Mouse (Mus musculus): ENCODE measurements around the gene Aldh1a1.

The Aldh1a1 gene

DNA sequence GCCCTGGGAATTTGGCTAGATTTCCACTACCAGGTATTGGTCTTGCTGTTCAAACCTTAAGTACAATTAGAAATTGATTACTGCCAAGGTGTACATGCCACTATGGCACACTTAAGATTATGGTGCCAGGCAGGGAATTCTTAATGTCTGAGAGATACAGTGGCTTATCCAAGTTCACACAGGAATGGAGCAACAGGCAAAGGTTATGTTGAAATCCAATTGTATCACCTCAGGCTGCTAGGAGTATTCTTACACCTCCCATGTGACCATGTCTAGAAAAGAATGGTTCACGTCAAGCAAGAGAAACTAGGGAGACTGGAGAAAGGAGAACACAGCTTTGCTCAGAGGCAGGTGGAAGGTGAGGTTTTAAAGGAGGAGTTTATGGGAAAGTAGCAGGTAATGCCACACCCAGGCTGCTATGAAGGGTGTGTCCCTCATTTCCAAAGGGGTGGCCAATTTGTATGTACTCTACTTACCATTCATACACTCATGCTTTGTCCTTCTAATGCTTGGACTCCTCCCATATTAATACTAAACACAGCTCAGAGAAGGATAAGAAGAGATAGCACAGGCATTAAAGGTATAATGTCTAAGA is 160.7 kb downstream of the Aldh1a1 start:
- DNase-seq (ENCODE audit: low read depth, low spot score) = no peak

DNA sequence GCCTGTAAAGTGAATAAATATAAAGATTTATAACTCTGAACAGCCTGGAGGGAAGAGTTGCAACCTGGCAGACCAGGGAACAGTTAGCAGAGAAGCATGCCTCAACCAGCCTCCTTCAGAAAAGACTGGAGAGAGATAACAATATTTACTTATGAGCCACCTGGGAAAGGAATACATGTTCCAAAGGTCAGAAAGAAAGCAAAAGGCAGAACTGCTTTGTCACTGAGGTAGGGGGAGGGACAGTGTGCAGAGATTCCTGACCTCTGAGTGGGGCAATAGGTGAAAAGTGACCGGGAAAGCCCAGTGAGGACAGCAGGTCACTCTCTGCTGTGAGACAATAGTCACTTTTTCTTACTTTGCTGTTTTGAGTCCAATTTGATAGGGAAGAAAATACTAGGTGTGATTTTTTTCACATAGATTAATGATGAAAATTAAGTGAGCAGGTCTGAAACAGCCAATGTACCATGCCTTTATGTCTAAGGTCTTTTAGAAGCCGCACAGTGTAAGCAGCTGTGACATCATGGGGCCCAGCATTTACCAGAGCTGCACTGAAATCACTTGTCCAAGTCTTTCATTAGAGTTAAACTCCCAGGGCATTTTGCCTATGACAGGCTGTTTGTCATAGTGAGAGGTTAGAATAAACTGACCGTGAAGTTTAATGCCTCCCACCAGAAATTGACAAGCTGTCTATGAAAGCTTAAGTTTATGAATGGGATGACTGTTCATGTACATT is 161.8 kb downstream of the Aldh1a1 start:
- DNase-seq (ENCODE audit: low read depth, low spot score) = no peak

DNA sequence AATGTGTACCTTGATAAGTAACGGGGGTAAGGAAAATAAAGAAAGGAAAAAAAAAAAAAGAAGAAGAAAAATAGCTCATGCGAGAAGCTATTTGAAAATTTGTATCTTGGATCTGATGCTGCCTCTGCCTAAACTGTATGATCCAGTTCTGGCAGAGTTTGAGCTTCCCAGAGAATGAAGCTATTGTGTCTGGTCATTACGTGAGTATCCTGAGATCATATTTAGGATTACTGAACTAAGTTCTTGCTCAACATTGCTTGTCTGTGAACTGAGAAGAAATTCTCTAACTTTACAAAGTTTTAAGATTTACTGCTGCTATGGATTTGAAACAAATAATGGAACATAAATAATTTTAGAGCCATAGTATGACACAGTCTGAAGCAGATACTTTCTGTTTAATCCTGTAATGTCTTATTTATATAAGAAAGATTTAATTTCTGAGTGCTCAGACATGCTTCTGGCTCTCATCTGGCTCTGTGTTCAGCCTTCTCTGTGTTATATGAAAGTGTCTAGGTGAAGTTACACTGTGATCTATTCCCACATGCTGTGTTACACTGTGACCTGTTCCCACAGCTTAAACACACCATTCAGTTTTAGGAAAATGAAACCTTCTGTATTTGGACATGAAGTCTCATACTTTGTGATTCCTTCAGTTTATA is 185.3 kb downstream of the Aldh1a1 start:
- DNase-seq (ENCODE audit: low read depth, low spot score) = no peak
